Mouse (Mus musculus) thymus, adult 2 months (tissue): ENCODE measurements at regions not wholly inside any gene's neighbourhood (a gene's known extent, or its start where the extent isn't known, plus 50 kb on each side); places are given as distances from the start of the nearest gene placed in this dataset.

Experiments used
- CTCF ChIP-seq: fragments of 200-500 bp; IDR thresholded peaks from 2 replicates; pipeline ENCODE4 v1.5.1; 2012; ENCODE audit warnings: mild to moderate bottlenecking, control low read depth, low read length, moderate library complexity, borderline replicate concordance; ENCODE audit not compliant: control insufficient read depth, poor library complexity, insufficient read depth; ENCODE audit errors: extremely low read depth
- POLR2A ChIP-seq: fragments of 200-500 bp; IDR thresholded peaks from 2 replicates; pipeline ENCODE4 v1.6.1; 2012; ENCODE audit warnings: mild to moderate bottlenecking, low read length, control low read depth, moderate library complexity; ENCODE audit not compliant: control insufficient read depth, poor library complexity, insufficient read depth; ENCODE audit errors: extremely low read depth

- TF ChIP-seq CTCF (no peak), POLR2A (no peak)
Observed at GRCm38 (mm10) chr10:97114501-97114900, 364.9 kb upstream of the Dcn start.
